Mouse (Mus musculus): ENCODE data around the gene Prkaca.

GRCm38 (mm10) chr8:83924585-83924984 is 48.2 kb upstream of the Prkaca start:
- TF ChIP-seq POLR2A (IDR thresholded peaks at IDR 0.05; ENCODE audit: insufficient read length, low read depth) (no peak), TCF3 (IDR thresholded peaks at IDR 0.05; ENCODE audit: insufficient read length, low read depth) (no peak), POLR2AphosphoS2 (IDR thresholded peaks at IDR 0.05; ENCODE audit: insufficient read length, low read depth) (no peak), MAX (IDR thresholded peaks at IDR 0.05; ENCODE audit: low read depth) (no peak), MYOG (IDR thresholded peaks at IDR 0.05; ENCODE audit: control insufficient read depth in 1 of 3, insufficient read depth in 1 of 3, insufficient read length in 2 of 3, low read depth in 2 of 3) (no peak), E2F4 (IDR thresholded peaks at IDR 0.05; ENCODE audit: insufficient read depth) (no peak), MYOD1 (IDR thresholded peaks at IDR 0.05; ENCODE audit: control insufficient read depth in 1 of 3, insufficient read length in 2 of 3, low read depth in 2 of 3) (no peak), REST (IDR thresholded peaks at IDR 0.05; ENCODE audit: insufficient read depth, insufficient read length) (no peak), USF1 (IDR thresholded peaks at IDR 0.05; ENCODE audit: low read depth) (no peak)

Data from myocyte (in vitro differentiated cells).